Mouse (Mus musculus) forebrain, embryonic 14.5 days (tissue): ENCODE measurements around the gene Dapk3. TPM values are rescaled to one million over a fixed set of nuclear protein-coding genes. Genes with fewer than 3 reads are reported as not detected.

Experiments
- ATAC-seq: fragments of 200-750 bp; cut with Nextera tagmentation; 2 replicates; pipeline ENCODE4 v1.8.0; 2017; ENCODE audit warnings: mild to moderate bottlenecking, moderate library complexity
- DNase-seq: peaks from one replicate; pipeline ENCODE4 v3.0.0-alpha.2; 2015; ENCODE audit warnings: low spot score
- H3K27ac ChIP-seq: fragments of 300-500 bp; sonication (generic); 2 replicates; pipeline ENCODE4 v1.5.1; 2014; ENCODE audit warnings: low read depth, mild to moderate bottlenecking, control low read depth, low read length, moderate library complexity
- H3K27me3 ChIP-seq: fragments of 300-500 bp; sonication (generic); replicated peaks from 2 replicates; pipeline ENCODE4 v1.6.1; 2014; ENCODE audit warnings: low read length, control low read depth, mixed read lengths; ENCODE audit not compliant: control insufficient read depth, insufficient read depth
- H3K36me3 ChIP-seq: fragments of 300-500 bp; sonication (generic); 2 replicates; pipeline ENCODE4 v1.6.1; 2014; ENCODE audit warnings: low read length, control low read depth; ENCODE audit not compliant: control insufficient read depth, insufficient read depth
- H3K4me1 ChIP-seq: fragments of 300-500 bp; sonication (generic); 2 replicates; pipeline ENCODE4 v1.6.1; 2014; ENCODE audit warnings: antibody characterized with exemption, low read length, control low read depth; ENCODE audit not compliant: control insufficient read depth, insufficient read depth
- H3K4me2 ChIP-seq: fragments of 300-500 bp; sonication (generic); 2 replicates; pipeline ENCODE4 v1.6.1; 2014; ENCODE audit warnings: mild to moderate bottlenecking, control low read depth, low read length
- H3K4me3 ChIP-seq: fragments of 300-500 bp; sonication (generic); 2 replicates; pipeline ENCODE4 v1.5.1; 2014; ENCODE audit warnings: low read depth, low read length, control low read depth
- H3K9ac ChIP-seq: fragments of 300-500 bp; sonication (generic); 2 replicates; pipeline ENCODE4 v1.6.1; 2014; ENCODE audit warnings: mild to moderate bottlenecking, low read length, control low read depth, moderate library complexity
- H3K9me3 ChIP-seq: fragments of 300-500 bp; sonication (generic); replicated peaks from 2 replicates; pipeline ENCODE4 v1.6.1; 2016; ENCODE audit warnings: low read length, control low read depth, mixed read lengths; ENCODE audit not compliant: control insufficient read depth
- WGBS: fragments of 180-500 bp; shearing (Covaris S2); extraction: QIAGEN DNeasy Blood & Tissue Kit; methylation state at CpG from one replicate; pipeline ENCODE4 v1.1.7; 2014; 5-methylcytosine and 5-hydroxymethylcytosine counted together
- polyA plus RNA-seq: library from polyadenylated mRNA; unstranded; fragments of >200 nt; fragmentation: Nextera tagmentation; extraction: Ambion mirVana; gene quantifications from 2 replicates; pipeline ENCODE4 v1.2.1, GENCODE M21; 2014

Gene Dapk3
- polyA plus RNA-seq, 1 experiment from 2014 or later: 49.0 TPM

DNA sequence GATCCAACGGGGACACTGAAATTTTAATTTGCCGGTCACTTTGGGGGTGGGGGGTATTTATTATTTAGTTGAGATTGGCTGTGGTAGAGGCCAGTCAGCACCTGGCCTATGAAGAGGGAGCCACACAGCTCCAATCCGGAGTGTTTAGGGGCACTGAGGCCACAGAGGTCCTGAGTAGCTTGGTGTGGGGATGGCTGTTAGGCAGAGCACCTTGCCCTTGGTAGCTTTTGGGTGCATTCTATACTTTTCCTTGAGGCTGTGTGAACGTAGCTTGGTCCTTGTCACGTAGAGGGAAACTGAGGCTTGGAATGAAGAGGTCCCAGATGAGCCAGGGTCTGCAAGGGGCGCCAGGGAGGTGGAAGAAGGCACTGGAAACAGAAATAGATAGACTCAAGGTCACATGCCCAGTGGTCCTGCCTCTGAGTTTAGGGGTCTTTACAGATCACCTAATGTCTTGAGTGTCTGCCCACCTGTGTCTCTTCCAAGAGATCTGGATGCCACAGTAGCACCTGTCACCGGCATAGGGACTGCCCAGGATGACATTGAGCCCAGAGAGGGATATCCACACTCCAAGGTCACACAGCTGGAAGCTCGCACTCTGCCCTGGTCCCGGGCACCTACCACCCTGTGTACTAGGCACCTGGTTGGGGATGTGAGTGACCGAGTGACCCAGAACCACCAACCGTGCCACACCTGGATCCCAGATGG lies 43.8 kb upstream of the Dapk3 start:
- peaks cover 8% of the 10 kb centered on the region for H3K36me3 ChIP-seq
- DNase-seq: no peak
- 59% methylated on average over 11 of the region's 11 CpGs for WGBS
- peaks cover 19% of the 10 kb centered on the region for H3K27me3 ChIP-seq
- H3K9me3 ChIP-seq: no peaks in the 10 kb centered on the region
- H3K4me3 ChIP-seq: peak overlapping the region; percentile 82
- H3K4me2 ChIP-seq: peak overlapping the region; percentile 94
- H3K27ac ChIP-seq: peak overlapping the region; percentile 88; the same call in 1 of the 2 replicates
- H3K9ac ChIP-seq: peak overlapping the region; percentile 88
- peaks cover 13% of the 10 kb centered on the region for H3K4me1 ChIP-seq
- no peak for ATAC-seq

DNA sequence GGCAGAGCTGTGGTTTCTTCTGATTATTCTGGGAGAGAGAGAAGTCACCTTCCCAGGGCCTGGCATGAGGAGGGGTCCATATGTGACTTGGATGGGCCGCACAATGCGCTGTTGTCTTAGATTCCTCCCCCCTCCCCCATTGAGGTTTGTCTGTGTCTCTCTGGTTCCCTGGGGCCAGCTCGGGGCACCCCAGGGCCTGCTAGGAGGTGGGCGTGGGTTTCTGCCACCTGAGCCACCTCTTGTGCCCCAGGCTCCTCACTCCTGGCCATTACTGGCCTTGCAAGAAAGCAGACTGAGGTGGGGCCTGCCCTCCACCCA lies 43.3 kb upstream of the Dapk3 start:
- DNase-seq: no peak

DNA sequence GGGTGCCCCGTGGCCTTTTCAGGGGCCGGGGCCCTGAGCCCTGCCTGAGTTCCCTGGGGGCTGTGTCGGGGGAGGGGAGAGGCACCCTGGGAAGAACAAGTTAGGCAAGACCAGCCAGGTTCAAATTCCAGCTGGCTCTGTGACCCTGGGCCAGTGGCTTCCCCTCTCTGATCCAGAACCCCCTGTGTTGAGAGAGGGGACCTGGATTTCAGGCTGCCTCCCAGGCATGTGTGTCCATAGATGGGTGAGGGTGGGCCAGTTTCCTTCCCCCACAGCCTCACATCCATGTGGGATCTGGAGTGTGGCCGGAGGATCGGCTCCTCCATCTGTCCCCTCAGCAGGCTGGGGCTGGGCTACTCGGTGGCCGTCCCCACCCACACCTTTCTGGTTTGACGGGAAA lies 42.8 kb upstream of the Dapk3 start:
- 67% methylated on average over 8 of the region's 8 CpGs for WGBS
- peak overlapping the region; percentile 88; the same call in 1 of the 2 replicates for H3K9ac ChIP-seq

More for the DNA sequence above, 43.3 kb upstream of the Dapk3 start:
- peaks cover 13% of the 10 kb centered on the region for H3K4me1 ChIP-seq
- peaks cover 14% of the 10 kb centered on the region for H3K27me3 ChIP-seq
- 81% methylated on average over 4 of the region's 4 CpGs for whole genome bisulfite sequencing
- H3K27ac ChIP-seq: no peak overlapping the region
- peak overlapping the region; percentile 94 for H3K4me2 ChIP-seq
- no peak for ATAC-seq
- peak overlapping the region; percentile 82; the same call in 1 of the 2 replicates for H3K4me3 ChIP-seq
- H3K9me3 ChIP-seq: no peaks in the 10 kb centered on the region
- H3K36me3 ChIP-seq: peaks cover 13% of the 10 kb centered on the region
- H3K9ac ChIP-seq: peak overlapping the region; percentile 88

DNA sequence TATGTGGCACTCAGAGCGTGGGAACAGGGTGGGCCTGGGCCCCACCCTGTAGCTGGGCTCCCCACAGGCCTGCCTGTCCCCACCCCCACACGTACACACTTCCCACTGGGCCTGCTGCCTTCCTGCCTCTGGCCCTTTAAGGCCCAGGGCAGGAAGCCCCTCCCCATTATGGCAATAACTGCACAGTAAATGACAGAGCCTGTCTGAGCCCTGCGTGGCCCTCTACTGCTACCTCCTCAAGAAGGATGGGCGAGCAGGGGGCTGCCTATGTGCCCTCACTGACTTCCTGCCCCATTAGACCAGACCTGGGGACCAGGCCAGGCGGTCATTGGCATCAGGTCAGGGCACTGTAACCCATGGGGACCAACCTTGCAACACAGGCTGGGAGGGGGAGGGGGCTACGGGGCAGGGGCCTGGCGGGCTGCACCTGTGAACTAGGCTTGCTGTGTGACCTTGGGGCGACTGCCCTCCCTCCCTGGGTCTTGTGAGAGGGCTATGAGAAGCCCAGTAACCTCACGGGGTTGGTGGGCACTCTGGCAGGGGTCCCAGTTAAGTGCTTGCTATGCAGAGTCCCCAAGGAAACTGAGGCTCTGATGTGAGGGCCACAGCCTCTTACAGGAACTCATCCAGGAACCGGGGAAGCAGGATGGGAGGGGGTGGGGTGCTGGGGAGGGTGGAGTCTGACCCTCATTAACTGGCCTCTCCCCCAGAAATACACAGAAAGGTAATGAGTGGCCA lies 41.9 kb upstream of the Dapk3 start:
- ATAC-seq: no peak
- 74% methylated on average over 10 of the region's 10 CpGs for WGBS

More for the DNA sequence above, 42.8 kb upstream of the Dapk3 start:
- Histone ChIP-seq H3K36me3 (peaks cover 18% of the 10 kb centered on the region), H3K9me3 (no peaks in the 10 kb centered on the region), H3K4me1 (peaks cover 13% of the 10 kb centered on the region), H3K4me3 (no peak overlapping the region), H3K4me2 (peak overlapping the region; percentile 94; the same call in 1 of the 2 replicates), H3K27me3 (peaks cover 10% of the 10 kb centered on the region), H3K27ac (no peak overlapping the region)
- no peak for DNase-seq
- no peak for ATAC-seq

DNA sequence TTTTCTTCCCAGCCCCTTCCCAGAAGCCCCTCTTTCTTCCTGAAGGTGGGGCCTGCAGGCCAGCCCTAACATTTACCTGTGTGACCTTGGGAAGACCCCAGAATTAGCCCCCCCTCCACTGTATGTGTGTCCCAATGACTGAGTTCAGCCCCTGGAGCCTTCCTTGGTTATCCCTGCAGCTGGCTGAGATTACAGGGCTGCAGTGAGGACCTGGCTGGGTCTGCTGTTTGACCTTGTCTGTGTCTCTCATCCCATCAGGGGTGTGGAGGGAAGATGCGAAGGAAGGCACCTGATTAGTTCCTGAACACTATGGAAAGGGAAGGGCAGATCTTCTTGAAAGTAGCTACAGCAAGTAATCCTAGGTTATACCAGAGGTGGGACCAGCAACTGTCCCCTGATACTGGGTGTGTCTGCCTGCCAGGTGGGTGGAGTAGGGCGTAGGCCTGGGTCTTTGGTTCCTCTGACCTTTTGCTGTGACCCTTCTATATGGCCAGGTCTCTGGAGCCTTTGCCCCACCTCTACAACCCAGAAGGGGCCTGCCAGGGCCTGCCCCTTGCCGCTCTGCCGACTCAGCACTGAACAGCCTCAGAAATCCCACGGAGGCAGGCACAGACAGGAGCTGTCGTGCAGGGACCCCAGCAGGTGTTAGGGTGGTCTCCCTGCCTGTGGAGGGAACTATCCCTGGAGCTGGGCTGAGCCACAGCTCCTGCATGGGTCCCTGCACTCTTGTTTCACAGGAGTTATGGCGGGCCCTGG lies 41.2 kb upstream of the Dapk3 start:
- Histone ChIP-seq H3K27ac (no peak overlapping the region), H3K27me3 (no peaks in the 10 kb centered on the region), H3K36me3 (peaks cover 34% of the 10 kb centered on the region), H3K4me3 (no peak overlapping the region), H3K4me2 (no peak overlapping the region), H3K4me1 (peaks cover 13% of the 10 kb centered on the region), H3K9me3 (no peaks in the 10 kb centered on the region), H3K9ac (peak overlapping the region; percentile 21; the same call in 1 of the 2 replicates)
- ATAC-seq: no peak
- WGBS: 89% methylated on average over 7 of the region's 7 CpGs
- DNase-seq: no peak

More for the DNA sequence above, 41.9 kb upstream of the Dapk3 start:
- H3K4me3 ChIP-seq: no peak overlapping the region
- no peaks in the 10 kb centered on the region for H3K9me3 ChIP-seq
- H3K9ac ChIP-seq: peak overlapping the region; percentile 29; the same call in 1 of the 2 replicates
- no peak overlapping the region for H3K4me2 ChIP-seq
- peaks cover under 1% of the 10 kb centered on the region; the same call in 1 of the 2 replicates for H3K27me3 ChIP-seq
- no peak overlapping the region for H3K27ac ChIP-seq
- H3K4me1 ChIP-seq: peaks cover 13% of the 10 kb centered on the region
- no peak for DNase-seq
- peaks cover 27% of the 10 kb centered on the region for H3K36me3 ChIP-seq

DNA sequence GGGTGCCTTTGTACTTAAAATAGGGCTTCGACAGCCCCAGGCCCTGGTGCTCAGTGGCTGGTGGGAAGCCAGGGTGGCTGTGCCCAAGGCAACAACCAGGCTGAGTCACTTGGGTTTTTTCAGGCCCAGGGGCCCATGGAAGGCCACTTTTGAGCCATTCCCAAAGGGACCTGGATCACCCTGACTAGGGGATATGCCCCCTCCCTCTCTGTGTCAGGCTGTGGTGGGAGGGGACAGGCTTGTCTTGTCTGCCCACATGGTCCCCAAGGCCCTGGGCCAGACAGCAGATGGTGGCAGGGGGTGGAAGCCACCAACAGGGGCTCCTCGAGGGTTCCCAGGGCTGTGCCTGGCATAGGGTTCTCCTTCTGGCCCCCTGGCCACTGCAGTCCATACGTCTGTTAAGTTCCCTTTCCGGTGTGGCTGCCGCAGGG lies 40.2 kb upstream of the Dapk3 start:
- WGBS: 67% methylated on average over 5 of the region's 5 CpGs
- no peak overlapping the region for H3K9ac ChIP-seq
- H3K27ac ChIP-seq: peak overlapping the region; percentile 24; the same call in 1 of the 2 replicates
- ATAC-seq: no peak
- H3K36me3 ChIP-seq: peaks cover 44% of the 10 kb centered on the region
- H3K4me2 ChIP-seq: no peak overlapping the region
- no peak overlapping the region for H3K4me3 ChIP-seq
- peak; percentile 31 for DNase-seq
- peaks cover 13% of the 10 kb centered on the region for H3K4me1 ChIP-seq
- H3K9me3 ChIP-seq: no peaks in the 10 kb centered on the region
- H3K27me3 ChIP-seq: no peaks in the 10 kb centered on the region

DNA sequence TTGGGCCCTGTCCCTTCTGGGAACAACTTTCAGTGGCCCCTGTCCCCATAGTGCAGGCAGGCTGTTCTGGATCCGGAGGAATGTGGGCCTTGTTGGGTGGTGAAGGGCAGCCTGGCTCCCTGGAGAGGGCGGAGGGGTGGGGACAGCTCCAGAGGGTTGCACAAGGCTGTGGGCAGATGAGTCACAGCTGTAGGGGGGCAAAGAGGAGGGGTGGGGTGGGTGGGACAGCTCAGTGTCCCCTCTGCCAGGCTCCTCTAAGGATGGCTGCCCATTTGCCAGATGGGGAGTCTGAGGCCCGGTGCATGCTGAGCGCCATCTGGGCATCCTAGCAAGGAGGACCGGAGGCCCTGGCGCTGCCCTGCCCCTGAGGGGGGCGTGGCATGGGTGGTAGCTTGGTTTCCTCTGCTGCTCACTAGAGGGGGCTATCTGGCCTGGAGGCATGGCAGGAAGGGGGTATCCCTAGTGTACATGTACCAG lies 39.6 kb upstream of the Dapk3 start:
- WGBS: 91% methylated on average over 7 of the region's 7 CpGs
- Histone ChIP-seq H3K9me3 (no peaks in the 10 kb centered on the region), H3K4me3 (no peak overlapping the region), H3K27me3 (no peaks in the 10 kb centered on the region), H3K4me2 (no peak overlapping the region), H3K27ac (peak overlapping the region; percentile 9; the same call in 1 of the 2 replicates), H3K36me3 (peaks cover 50% of the 10 kb centered on the region), H3K9ac (no peak overlapping the region), H3K4me1 (peaks cover 12% of the 10 kb centered on the region)
- ATAC-seq (no peak), DNase-seq (no peak)

DNA sequence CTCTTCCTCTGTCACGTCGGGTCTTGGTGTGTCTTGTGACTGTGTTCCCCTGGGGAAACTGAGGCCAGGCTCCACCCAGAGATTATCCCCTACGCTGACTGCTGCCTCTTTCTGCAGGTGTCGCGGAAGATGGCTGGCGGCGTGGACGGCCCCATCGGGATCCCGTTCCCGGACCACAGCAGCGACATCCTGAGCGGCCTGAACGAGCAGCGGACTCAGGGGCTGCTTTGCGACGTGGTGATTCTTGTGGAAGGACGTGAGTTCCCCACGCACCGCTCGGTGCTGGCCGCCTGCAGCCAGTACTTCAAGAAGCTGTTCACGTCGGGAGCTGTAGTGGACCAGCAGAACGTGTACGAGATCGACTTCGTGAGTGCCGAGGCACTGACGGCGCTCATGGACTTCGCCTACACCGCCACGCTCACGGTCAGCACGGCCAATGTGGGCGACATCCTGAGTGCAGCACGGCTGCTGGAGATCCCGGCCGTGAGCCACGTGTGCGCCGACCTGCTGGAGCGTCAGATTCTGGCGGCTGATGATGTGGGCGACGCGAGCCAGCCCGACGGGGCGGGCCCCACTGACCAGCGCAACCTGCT lies 38.9 kb upstream of the Dapk3 start:
- WGBS: 97% methylated on average over 52 of the region's 52 CpGs
- no peak for ATAC-seq

More for the DNA sequence above, 38.9 kb upstream of the Dapk3 start:
- H3K27me3 ChIP-seq: no peaks in the 10 kb centered on the region
- H3K9me3 ChIP-seq: no peaks in the 10 kb centered on the region
- DNase-seq: no peak
- no peak overlapping the region for H3K27ac ChIP-seq
- H3K36me3 ChIP-seq: peaks cover 57% of the 10 kb centered on the region
- no peak overlapping the region for H3K9ac ChIP-seq
- H3K4me1 ChIP-seq: peaks cover 5% of the 10 kb centered on the region
- no peak overlapping the region for H3K4me3 ChIP-seq
- no peak overlapping the region for H3K4me2 ChIP-seq
